ENCODE assay signal across 28 mouse cellular contexts in genomic region chr11:57184216-57184615, GRCm38 (mm10).
"Had no signal": no experiment of that assay in that cellular context is flagged by ENCODE, and none has a peak within 500 bp of the region (broad histone marks: within the 10 kb centered on the region; RNA-seq: fewer than 3 reads in every experiment).

No protein-coding gene starts in this region.

- H3K4me1 ChIP-seq: embryonic facial prominence, embryonic 10.5 days; embryonic facial prominence, embryonic 12.5 days; embryonic facial prominence, embryonic 13.5 days; embryonic facial prominence, embryonic 15.5 days; forebrain, embryonic 10.5 days; forebrain, embryonic 12.5 days; forebrain, embryonic 13.5 days; forebrain, embryonic 15.5 days had no signal

- H3K4me3 ChIP-seq: embryonic facial prominence, embryonic 10.5 days; embryonic facial prominence, embryonic 12.5 days; embryonic facial prominence, embryonic 13.5 days; embryonic facial prominence, embryonic 15.5 days; erythroblast, embryonic 14.5 days; forebrain, embryonic 10.5 days; forebrain, embryonic 12.5 days; forebrain, embryonic 13.5 days; forebrain, embryonic 15.5 days; gastrocnemius, adult 2 months; heart, adult 2 months had no signal

- H3K4me2 ChIP-seq: embryonic facial prominence, embryonic 12.5 days; embryonic facial prominence, embryonic 13.5 days; embryonic facial prominence, embryonic 15.5 days; forebrain, embryonic 12.5 days; forebrain, embryonic 13.5 days; forebrain, embryonic 15.5 days had no signal

- H3K9ac ChIP-seq: embryonic facial prominence, embryonic 12.5 days; embryonic facial prominence, embryonic 13.5 days; embryonic facial prominence, embryonic 15.5 days; forebrain, embryonic 12.5 days; forebrain, embryonic 13.5 days; forebrain, embryonic 15.5 days; forebrain, postnatal 0 days had no signal

- H3K27ac ChIP-seq: embryonic facial prominence, embryonic 10.5 days; embryonic facial prominence, embryonic 12.5 days; embryonic facial prominence, embryonic 13.5 days; embryonic facial prominence, embryonic 15.5 days; forebrain, embryonic 10.5 days; forebrain, embryonic 12.5 days; forebrain, embryonic 13.5 days; forebrain, embryonic 15.5 days; gastrocnemius, adult 2 months; heart, adult 2 months had no signal

- H3K27me3 ChIP-seq: embryonic facial prominence, embryonic 12.5 days; embryonic facial prominence, embryonic 13.5 days; embryonic facial prominence, embryonic 15.5 days; forebrain, embryonic 12.5 days; forebrain, embryonic 13.5 days; forebrain, embryonic 15.5 days had no signal

- ATAC-seq: forebrain, embryonic 13.5 days; forebrain, embryonic 14.5 days; forebrain, embryonic 15.5 days; forebrain, embryonic 16.5 days; forebrain, postnatal 0 days had no signal

- H3K9me3 ChIP-seq: embryonic facial prominence, embryonic 10.5 days; embryonic facial prominence, embryonic 12.5 days; embryonic facial prominence, embryonic 13.5 days; embryonic facial prominence, embryonic 15.5 days; forebrain, embryonic 10.5 days; forebrain, embryonic 12.5 days; forebrain, embryonic 13.5 days; forebrain, embryonic 15.5 days had no signal

- DNase-seq: cerebellum, adult 2 months; cerebellum, adult 8-10 months; cerebellum, adult 9-10 months; cerebellum, adult 9-11 months; cerebellum, postnatal 10 days; cerebellum, postnatal 14 days; cerebellum, postnatal 25 days; cerebellum, postnatal 36 days; embryo, embryonic 11 days; forebrain, postnatal 0 days; gastrocnemius, adult 2 months; gastrocnemius, postnatal 10 days; gastrocnemius, postnatal 14 days; gastrocnemius, postnatal 25 days; gastrocnemius, postnatal 36 days; heart, adult 18-20 months; heart, adult 2 months had no signal

- H3K36me3 ChIP-seq: embryonic facial prominence, embryonic 10.5 days; embryonic facial prominence, embryonic 12.5 days; embryonic facial prominence, embryonic 13.5 days; embryonic facial prominence, embryonic 15.5 days; forebrain, embryonic 10.5 days; forebrain, embryonic 12.5 days had no signal
